Mouse (Mus musculus): Measurements from ENCODE around the gene Fam234b.

DNA sequence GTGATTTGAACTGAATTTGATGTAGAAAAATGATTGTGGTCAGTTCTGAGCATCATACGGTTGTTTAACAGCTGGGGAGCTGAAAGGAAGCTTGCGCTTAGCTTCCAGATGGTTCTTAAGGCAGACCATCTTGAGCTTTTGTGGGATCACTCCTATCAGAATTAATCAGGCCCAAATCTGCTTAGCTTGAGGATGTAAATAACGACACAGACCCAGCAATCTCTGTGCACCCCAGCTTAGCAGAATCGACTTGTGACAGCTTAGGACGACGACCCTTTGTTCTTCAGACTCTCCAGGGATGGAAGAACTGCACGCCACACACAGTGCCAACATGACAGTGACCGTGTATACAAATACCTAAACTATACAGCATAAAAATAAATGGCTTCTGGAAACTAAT, 47.8 kb downstream of the Fam234b start:
- TF ChIP-seq GATA1 (IDR thresholded peaks at IDR 0.05; ENCODE audit: borderline replicate concordance, low read length) (no peak), FLI1 (IDR thresholded peaks at IDR 0.05; ENCODE audit: low read length) (no peak)
